Mouse (Mus musculus): ENCODE data around the gene Rnf182. TPM values are rescaled to one million over a fixed set of nuclear protein-coding genes. Genes with fewer than 3 reads are reported as not detected.

Gene Rnf182
- polyA plus RNA-seq, 1 experiment: not detected

- H3K27me3 ChIP-seq (ENCODE audit: control insufficient read depth): no peaks in the 10 kb centered on the region
- H3K4me1 ChIP-seq (ENCODE audit: control insufficient read depth): no peaks in the 10 kb centered on the region
- TF ChIP-seq GATA1 (IDR thresholded peaks at IDR 0.05; ENCODE audit: low read length): no peak
- TF ChIP-seq TAL1 (IDR thresholded peaks at IDR 0.05; ENCODE audit: low read length): no peak
- no peaks in the 10 kb centered on the region for H3K9me3 ChIP-seq (ENCODE audit: control insufficient read depth, low read length)
- H3K4me3 ChIP-seq (replicated peaks): no peak overlapping the region
- no peaks in the 10 kb centered on the region for H3K36me3 ChIP-seq (ENCODE audit: control insufficient read depth)
Observed at GRCm38 (mm10) chr13:43677159-43677882, 61.8 kb downstream of the Rnf182 start.

- H3K4me3 ChIP-seq (replicated peaks): no peak overlapping the region
- no peaks in the 10 kb centered on the region for H3K27me3 ChIP-seq (ENCODE audit: control insufficient read depth)
- H3K36me3 ChIP-seq (ENCODE audit: control insufficient read depth): no peaks in the 10 kb centered on the region
- TF ChIP-seq GATA1 (IDR thresholded peaks at IDR 0.05; ENCODE audit: low read length) (no peak), TAL1 (IDR thresholded peaks at IDR 0.05; ENCODE audit: low read length) (no peak)
- no peaks in the 10 kb centered on the region for H3K9me3 ChIP-seq (ENCODE audit: control insufficient read depth, low read length)
- no peaks in the 10 kb centered on the region for H3K4me1 ChIP-seq (ENCODE audit: control insufficient read depth)
Observed at GRCm38 (mm10) chr13:43677883-43678244, 62.4 kb downstream of the Rnf182 start.

- Histone ChIP-seq H3K9me3 (ENCODE audit: control insufficient read depth, low read length) (no peaks in the 10 kb centered on the region), H3K36me3 (ENCODE audit: control insufficient read depth) (no peaks in the 10 kb centered on the region), H3K4me1 (ENCODE audit: control insufficient read depth) (no peaks in the 10 kb centered on the region), H3K27me3 (ENCODE audit: control insufficient read depth) (no peaks in the 10 kb centered on the region), H3K4me3 (replicated peaks) (no peak overlapping the region)
- TF ChIP-seq TAL1 (IDR thresholded peaks at IDR 0.05; ENCODE audit: low read length): no peak
- no peak for TF ChIP-seq GATA1 (IDR thresholded peaks at IDR 0.05; ENCODE audit: low read length)
Observed at GRCm38 (mm10) chr13:43684499-43684994, 69.0 kb downstream of the Rnf182 start.

GRCm38 (mm10) chr13:43688065-43688464 is 72.6 kb downstream of the Rnf182 start:
- Histone ChIP-seq H3K9me3 (ENCODE audit: control insufficient read depth, low read length) (no peaks in the 10 kb centered on the region), H3K4me3 (replicated peaks) (no peak overlapping the region), H3K36me3 (ENCODE audit: control insufficient read depth) (no peaks in the 10 kb centered on the region), H3K4me1 (ENCODE audit: control insufficient read depth) (no peaks in the 10 kb centered on the region), H3K27me3 (ENCODE audit: control insufficient read depth) (no peaks in the 10 kb centered on the region)
- TF ChIP-seq GATA1 (IDR thresholded peaks at IDR 0.05; ENCODE audit: low read length) (no peak), TAL1 (IDR thresholded peaks at IDR 0.05; ENCODE audit: low read length) (no peak)

- Histone ChIP-seq H3K36me3 (ENCODE audit: control insufficient read depth) (no peaks in the 10 kb centered on the region), H3K4me1 (ENCODE audit: control insufficient read depth) (peaks cover 3% of the 10 kb centered on the region), H3K9me3 (ENCODE audit: control insufficient read depth, low read length) (no peaks in the 10 kb centered on the region), H3K4me3 (replicated peaks) (no peak overlapping the region), H3K27me3 (ENCODE audit: control insufficient read depth) (no peaks in the 10 kb centered on the region)
- no peak for TF ChIP-seq TAL1 (IDR thresholded peaks at IDR 0.05; ENCODE audit: low read length)
- no peak for TF ChIP-seq GATA1 (IDR thresholded peaks at IDR 0.05; ENCODE audit: low read length)
Observed at GRCm38 (mm10) chr13:43691755-43692154, 76.2 kb downstream of the Rnf182 start.

GRCm38 (mm10) chr13:43695521-43695920 is 80.0 kb downstream of the Rnf182 start:
- H3K27me3 ChIP-seq (ENCODE audit: control insufficient read depth): peaks cover 2% of the 10 kb centered on the region; the same call in 1 of the 2 replicates
- no peak for TF ChIP-seq TAL1 (IDR thresholded peaks at IDR 0.05; ENCODE audit: low read length)
- no peak for TF ChIP-seq GATA1 (IDR thresholded peaks at IDR 0.05; ENCODE audit: low read length)
- no peaks in the 10 kb centered on the region for H3K9me3 ChIP-seq (ENCODE audit: control insufficient read depth, low read length)
- peaks cover 3% of the 10 kb centered on the region for H3K4me1 ChIP-seq (ENCODE audit: control insufficient read depth)
- H3K36me3 ChIP-seq (ENCODE audit: control insufficient read depth): no peaks in the 10 kb centered on the region
- H3K4me3 ChIP-seq (replicated peaks): no peak overlapping the region

- H3K27me3 ChIP-seq (ENCODE audit: control insufficient read depth): peaks cover 2% of the 10 kb centered on the region; the same call in 1 of the 2 replicates
- H3K9me3 ChIP-seq (ENCODE audit: control insufficient read depth, low read length): no peaks in the 10 kb centered on the region
- H3K4me1 ChIP-seq (ENCODE audit: control insufficient read depth): peaks cover 3% of the 10 kb centered on the region
- TF ChIP-seq GATA1 (IDR thresholded peaks at IDR 0.05; ENCODE audit: low read length) (no peak), TAL1 (IDR thresholded peaks at IDR 0.05; ENCODE audit: low read length) (no peak)
- H3K4me3 ChIP-seq (replicated peaks): no peak overlapping the region
- no peaks in the 10 kb centered on the region for H3K36me3 ChIP-seq (ENCODE audit: control insufficient read depth)
Observed at GRCm38 (mm10) chr13:43696011-43696410, 80.5 kb downstream of the Rnf182 start.

- TF ChIP-seq GATA1 (IDR thresholded peaks at IDR 0.05; ENCODE audit: low read length) (no peak), TAL1 (IDR thresholded peaks at IDR 0.05; ENCODE audit: low read length) (no peak)
- H3K36me3 ChIP-seq (ENCODE audit: control insufficient read depth): no peaks in the 10 kb centered on the region
- peaks cover 3% of the 10 kb centered on the region; the same call in 1 of the 2 replicates for H3K27me3 ChIP-seq (ENCODE audit: control insufficient read depth)
- H3K4me3 ChIP-seq (replicated peaks): no peak overlapping the region
- no peaks in the 10 kb centered on the region for H3K9me3 ChIP-seq (ENCODE audit: control insufficient read depth, low read length)
- peaks cover 3% of the 10 kb centered on the region for H3K4me1 ChIP-seq (ENCODE audit: control insufficient read depth)
Observed at GRCm38 (mm10) chr13:43698506-43698905, 83.0 kb downstream of the Rnf182 start.

- Histone ChIP-seq H3K4me1 (ENCODE audit: control insufficient read depth) (no peaks in the 10 kb centered on the region), H3K36me3 (ENCODE audit: control insufficient read depth) (no peaks in the 10 kb centered on the region), H3K27me3 (ENCODE audit: control insufficient read depth) (peaks cover 3% of the 10 kb centered on the region; the same call in 1 of the 2 replicates), H3K4me3 (replicated peaks) (no peak overlapping the region), H3K9me3 (ENCODE audit: control insufficient read depth, low read length) (no peaks in the 10 kb centered on the region)
- TF ChIP-seq TAL1 (IDR thresholded peaks at IDR 0.05; ENCODE audit: low read length) (no peak), GATA1 (IDR thresholded peaks at IDR 0.05; ENCODE audit: low read length) (no peak)
Observed at GRCm38 (mm10) chr13:43703471-43703870, 88.0 kb downstream of the Rnf182 start.
